Mouse (Mus musculus) adrenal gland, postnatal 10 days (tissue): ENCODE data around the gene C2cd4c. TPM values are rescaled to one million over a fixed set of nuclear protein-coding genes. Genes with fewer than 3 reads are reported as not detected.

ENCODE experiments used
- DNase-seq: peaks from one replicate; pipeline ENCODE4 v3.0.0; 2021; ENCODE audit warnings: mixed read lengths
- total RNA-seq, 2 experiments: library from RNA; stranded (reverse); gene quantifications; 2 replicates each; pipeline ENCODE4 v1.2.3; 2021

Gene C2cd4c
- total RNA-seq, 2 experiments from 2014 or later: 0.21 TPM

- DNase-seq: no peak
Measured at GRCm38 (mm10) chr10:79612192-79613135, 1.4 kb downstream of the C2cd4c start.

- DNase-seq: no peak
Measured at GRCm38 (mm10) chr10:79611296-79611695, 2.5 kb downstream of the C2cd4c start.

GRCm38 (mm10) chr10:79609276-79609675, 4.5 kb downstream of the C2cd4c start:
- DNase-seq: no peak

- DNase-seq: no peak
Measured at GRCm38 (mm10) chr10:79607892-79608291, 5.9 kb downstream of the C2cd4c start.

GRCm38 (mm10) chr10:79606537-79606936, 7.3 kb downstream of the C2cd4c start:
- no peak for DNase-seq

- no peak for DNase-seq
Measured at GRCm38 (mm10) chr10:79597936-79598230, 15.9 kb downstream of the C2cd4c start.

GRCm38 (mm10) chr10:79597051-79597935, 16.5 kb downstream of the C2cd4c start:
- DNase-seq: no peak

DNA sequence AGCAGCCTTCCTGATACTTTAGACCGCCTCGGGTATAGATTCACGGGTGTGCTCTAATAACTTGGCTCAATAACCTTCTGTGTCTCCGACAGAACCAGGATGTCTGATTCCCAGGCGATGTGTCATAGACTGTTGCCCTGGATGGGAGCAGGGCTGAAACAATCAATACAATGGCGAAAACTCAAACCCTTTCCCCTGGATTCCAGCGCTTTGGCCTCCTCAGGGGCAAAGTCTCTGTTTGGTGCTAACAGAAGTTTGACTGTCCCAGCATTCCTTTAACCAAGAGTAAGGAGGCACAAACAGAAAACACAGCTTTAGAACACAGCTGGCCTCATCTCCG, 18.3 kb downstream of the C2cd4c start:
- DNase-seq: no peak

DNA sequence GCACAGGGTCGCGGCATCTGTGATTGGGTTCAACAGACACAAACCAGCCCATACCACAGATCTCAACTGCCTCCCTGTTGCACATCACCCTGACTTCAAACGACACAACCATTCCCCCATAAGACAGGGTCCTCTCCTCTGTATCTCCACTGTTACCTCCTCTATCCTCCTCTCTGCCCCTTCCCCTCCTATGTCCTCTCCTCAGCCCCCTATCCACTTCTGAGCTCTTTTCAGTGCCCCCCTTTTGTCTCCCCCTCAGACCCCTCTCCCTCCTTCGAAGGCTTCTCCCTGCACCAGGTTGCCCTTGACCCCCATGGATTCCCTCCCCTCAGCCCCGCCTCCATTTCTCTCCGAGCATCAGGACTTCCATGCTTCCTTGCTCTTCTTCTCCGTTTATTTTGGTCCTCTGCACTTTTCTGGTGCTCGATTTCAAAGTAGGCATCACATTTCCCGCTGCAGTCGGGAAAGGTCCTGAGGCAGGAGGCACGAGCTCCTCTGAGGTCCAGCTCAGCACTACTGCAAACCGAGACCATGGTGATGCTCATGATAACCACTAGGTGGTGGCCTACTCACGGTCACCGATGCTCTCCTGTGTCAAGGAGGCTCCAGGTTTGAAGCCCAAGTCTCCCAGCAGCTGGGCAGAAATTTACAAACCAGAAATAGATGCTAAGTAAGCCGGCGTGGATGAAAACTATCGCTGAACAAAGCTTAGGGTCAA, 18.8 kb downstream of the C2cd4c start:
- DNase-seq: peak; percentile 67

DNA sequence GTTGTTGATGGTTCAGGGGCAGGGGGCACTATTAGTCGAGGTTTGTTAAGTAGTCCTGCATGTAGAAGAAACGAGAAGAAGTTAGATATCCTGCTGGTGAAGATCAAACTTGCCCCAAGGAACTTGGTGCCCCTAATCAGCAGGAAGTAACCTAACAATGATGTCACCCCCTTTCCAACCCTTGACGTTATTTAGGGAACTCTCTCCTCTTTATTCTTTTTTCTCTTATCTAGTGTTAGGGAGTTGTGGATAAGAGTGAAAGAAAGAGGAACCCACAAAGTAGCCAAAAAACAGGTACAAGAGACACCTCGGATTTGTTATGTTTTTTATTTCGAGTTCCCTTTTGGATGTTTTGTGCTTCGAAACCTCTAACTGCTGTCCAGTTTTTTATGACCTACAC, 19.7 kb downstream of the C2cd4c start:
- no peak for DNase-seq

- DNase-seq: no peak
Measured at GRCm38 (mm10) chr10:79590702-79591101, 23.1 kb downstream of the C2cd4c start.

DNA sequence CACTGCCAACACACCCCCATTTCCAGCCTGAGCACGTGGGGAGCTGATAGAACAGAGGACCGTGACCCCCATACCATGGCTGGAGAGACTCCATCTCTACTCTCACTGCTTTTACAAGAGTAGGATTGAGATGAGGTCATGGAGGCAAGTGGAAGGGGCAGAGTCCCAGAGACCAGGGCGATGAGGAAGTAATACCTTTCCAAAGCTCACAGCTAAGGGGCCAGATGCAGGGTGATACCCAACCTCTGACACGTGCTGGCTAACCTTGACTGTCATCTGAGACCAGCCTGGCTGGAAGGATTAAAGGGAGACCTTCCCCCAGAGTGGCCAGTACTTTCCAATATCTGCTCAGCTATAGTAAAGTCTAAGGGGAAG, 26.1 kb downstream of the C2cd4c start:
- DNase-seq: no peak

- DNase-seq: no peak
Measured at GRCm38 (mm10) chr10:79587061-79587751, 26.6 kb downstream of the C2cd4c start, which contains the start of gene Theg. Theg (minus strand) TSS chr10:79587331.

DNA sequence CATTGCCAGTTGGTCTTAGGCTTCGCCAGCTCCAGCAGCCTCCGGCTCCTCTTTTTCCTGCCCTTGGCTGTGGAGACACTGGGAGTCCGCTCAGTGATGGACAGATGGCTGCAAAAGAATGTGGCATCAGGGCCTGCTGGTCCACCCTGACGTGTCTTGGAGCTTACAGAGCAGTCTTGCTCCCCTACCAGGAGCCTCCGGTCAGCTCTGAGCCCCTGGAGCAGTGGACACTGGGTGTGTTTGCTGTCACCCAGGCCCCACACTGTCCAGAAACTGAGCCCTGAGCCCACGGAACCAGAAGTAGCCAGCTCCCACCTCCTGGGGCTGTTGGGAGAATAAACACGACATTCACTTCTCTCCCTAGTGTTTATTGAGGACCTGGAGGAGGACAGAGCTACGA, 27.6 kb downstream of the C2cd4c start:
- no peak for DNase-seq

DNA sequence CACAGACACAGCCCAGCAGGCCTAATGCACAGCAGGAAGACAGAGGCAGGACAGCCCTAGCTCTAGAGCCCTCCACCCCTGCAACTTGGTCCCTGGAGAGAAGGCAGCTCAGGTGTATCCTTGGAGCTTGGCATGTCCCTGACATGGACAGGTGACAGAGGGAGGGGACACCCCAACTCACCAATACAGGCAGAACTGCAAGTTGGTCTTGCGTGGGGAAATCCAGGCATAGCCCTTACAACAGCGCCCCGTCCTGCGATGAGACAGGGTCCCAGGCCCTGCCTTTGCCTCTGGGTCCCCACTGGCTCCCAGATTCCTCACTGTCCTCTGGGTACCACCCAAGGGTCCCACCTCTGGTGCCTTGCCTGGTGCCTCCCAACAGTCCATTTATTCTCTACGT, 28.1 kb downstream of the C2cd4c start:
- no peak for DNase-seq

DNA sequence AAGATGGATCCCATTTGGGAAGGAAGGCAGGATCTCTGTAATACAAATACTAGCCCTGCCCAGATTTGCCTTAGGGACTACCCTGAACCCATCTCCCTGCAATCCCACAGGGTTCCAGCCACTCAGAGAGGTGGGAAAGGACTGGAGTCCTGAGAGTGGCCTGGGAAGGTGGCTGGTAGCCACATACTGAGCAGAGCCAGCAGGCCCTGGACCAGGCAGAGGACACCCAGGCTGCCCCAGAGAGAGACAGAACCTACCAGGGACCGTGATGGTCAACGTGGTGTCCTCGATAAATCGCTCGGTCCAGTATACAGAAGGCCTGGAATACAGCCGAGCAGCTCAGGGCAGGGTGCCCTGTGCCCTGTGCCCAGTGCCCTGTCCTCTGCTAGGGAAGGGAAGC, 28.7 kb downstream of the C2cd4c start:
- no peak for DNase-seq

DNA sequence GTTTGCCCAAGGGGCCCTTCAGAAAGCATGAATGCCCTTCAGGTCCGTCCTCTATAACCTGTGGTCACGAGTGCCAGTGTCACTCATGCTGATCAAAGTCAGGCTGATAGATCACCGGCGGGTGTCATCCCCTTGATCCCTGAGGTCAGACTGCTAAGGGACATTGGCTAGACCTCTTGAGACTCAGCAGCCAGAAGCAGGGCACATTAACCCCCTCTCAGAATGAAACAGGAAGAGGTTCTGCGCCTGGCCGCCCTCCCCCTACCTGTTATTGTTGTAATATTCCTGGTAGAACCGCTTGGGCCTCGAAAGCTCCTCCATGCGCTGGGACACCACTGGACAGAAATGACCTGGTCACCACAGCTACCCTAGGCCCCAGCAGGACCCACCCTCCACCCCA, 29.4 kb downstream of the C2cd4c start:
- no peak for DNase-seq

- DNase-seq: no peak
Measured at GRCm38 (mm10) chr10:79584021-79584420, 29.8 kb downstream of the C2cd4c start.

GRCm38 (mm10) chr10:79581501-79581900, 32.3 kb downstream of the C2cd4c start:
- DNase-seq: no peak

DNA sequence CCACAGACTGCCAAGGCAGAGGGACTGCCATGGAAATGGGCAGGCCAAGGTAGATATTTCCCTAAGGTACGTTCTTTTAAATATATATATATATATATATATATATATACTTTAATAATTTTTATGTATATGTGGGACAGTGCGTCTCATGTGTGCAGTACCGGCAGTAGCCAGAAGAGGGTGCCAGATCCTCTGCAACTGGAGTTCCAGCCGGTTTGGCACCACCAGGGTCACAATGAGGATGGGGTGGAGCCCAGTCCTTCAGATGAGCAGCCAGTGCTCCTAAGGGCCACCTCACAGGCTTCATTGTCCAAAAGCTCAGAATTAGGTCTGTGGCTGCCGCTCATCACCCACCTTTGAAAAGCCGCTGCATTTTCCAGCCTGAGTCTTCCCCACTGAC, 33.0 kb downstream of the C2cd4c start:
- peak; percentile 57 for DNase-seq

- DNase-seq: no peak
Measured at GRCm38 (mm10) chr10:79580356-79580755, 33.5 kb downstream of the C2cd4c start.

- DNase-seq: no peak
Measured at GRCm38 (mm10) chr10:79579781-79580180, 34.0 kb downstream of the C2cd4c start.
